Mouse (Mus musculus): Measurements from ENCODE around the gene Crygc. TPM values are rescaled to one million over a fixed set of nuclear protein-coding genes. Genes with fewer than 3 reads are reported as not detected.
A peak's percentile ranks its signal among the peaks of the same experiment; 100 is the strongest.
"Not testable (repeated sequence)": the region's sequence is repeated elsewhere in the genome, so short reads cannot be mapped to it uniquely, and the experiment has no call there.

Gene Crygc
- total RNA-seq, 2 experiments from 2014 or later, result not detected

GRCm38 (mm10) chr1:65052140-65052539 is 21.3 kb downstream of the Crygc start:
- no peak for DNase-seq

- no peak for DNase-seq
Observed at GRCm38 (mm10) chr1:65051696-65052095, 21.8 kb downstream of the Crygc start.

- DNase-seq, result not testable (repeated sequence)
Observed at GRCm38 (mm10) chr1:65050952-65051351, 22.5 kb downstream of the Crygc start, which contains the start of gene Cryge. Cryge (minus strand) TSS chr1:65051149.

GRCm38 (mm10) chr1:65048781-65049180 is 24.7 kb downstream of the Crygc start:
- DNase-seq, result peak in 1 of 2 experiments; percentile 9

GRCm38 (mm10) chr1:65046401-65047109 is 26.9 kb downstream of the Crygc start:
- peak; percentile 13 to 61 for DNase-seq

- DNase-seq, result no peak
Observed at GRCm38 (mm10) chr1:65043433-65043832, 30.1 kb downstream of the Crygc start.

GRCm38 (mm10) chr1:65041837-65042236 is 31.7 kb downstream of the Crygc start:
- DNase-seq, result no peak

- no peak for DNase-seq
Observed at GRCm38 (mm10) chr1:65040806-65041205, 32.7 kb downstream of the Crygc start.

GRCm38 (mm10) chr1:65039679-65040078 is 33.8 kb downstream of the Crygc start:
- no peak for DNase-seq

- DNase-seq, result no peak
Observed at GRCm38 (mm10) chr1:65037542-65037941, 35.9 kb downstream of the Crygc start.

GRCm38 (mm10) chr1:65035513-65035912 is 38.0 kb downstream of the Crygc start:
- no peak for DNase-seq

- no peak for DNase-seq
Observed at GRCm38 (mm10) chr1:65032641-65033040, 40.8 kb downstream of the Crygc start, which contains the start of gene Akr1cl. Akr1cl (minus strand) TSS chr1:65032759.

- no peak for DNase-seq
Observed at GRCm38 (mm10) chr1:65028206-65028605, 45.3 kb downstream of the Crygc start.

Other genes with a start within 250 kb of the Crygc start
- gene Plekhm3, start 116.9 kb downstream of the Crygc start, total RNA-seq (2021), result 1 to 10 TPM; 6.6 to 7.1 TPM
- under 1 TPM in 1 of 2 experiments, not detected in 1; 0.21 TPM for gene Akr1cl, start 40.9 kb downstream of the Crygc start, total RNA-seq (2021)
- gene Cryge, start 22.5 kb downstream of the Crygc start, total RNA-seq (2021), result not detected
- gene Crygd, start 10.2 kb downstream of the Crygc start, total RNA-seq (2021), result not detected
- gene Crygb, start 8.6 kb upstream of the Crygc start, total RNA-seq (2021), result not detected
- gene Cryga, start 29.7 kb upstream of the Crygc start, total RNA-seq (2021), result not detected
- not detected for gene Gm28845, start 45.9 kb upstream of the Crygc start, total RNA-seq (2021)
- gene D630023F18Rik, start 49.5 kb upstream of the Crygc start, total RNA-seq (2021), result not detected
- 10 to 100 TPM; 68.5 to 84.3 TPM for gene Idh1, start 112.8 kb upstream of the Crygc start, total RNA-seq (2021)
- gene Pikfyve, start 113.0 kb upstream of the Crygc start, total RNA-seq (2021), result 10 to 100 TPM in 1 of 2 experiments, 1 to 10 TPM in 1; 7.8 to 11.5 TPM
- gene Pth2r, start 208.4 kb upstream of the Crygc start, total RNA-seq (2021), result not detected